Mouse (Mus musculus): ENCODE data around the gene Kcnj3. TPM values are rescaled to one million over a fixed set of nuclear protein-coding genes. Genes with fewer than 3 reads are reported as not detected.
"Not testable (repeated sequence)": the region's sequence is repeated elsewhere in the genome, so short reads cannot be mapped to it uniquely, and the experiment has no call there.

Kcnj3 gene
- polyA plus RNA-seq, 1 experiment from 2014 or later, result 0.70 TPM

GRCm38 (mm10) chr2:55450774-55451173 lies 15.0 kb downstream of the Kcnj3 start:
- Histone ChIP-seq H3K4me3 (no peak overlapping the region), H3K27me3 (no peaks in the 10 kb centered on the region), H3K36me3 (no peaks in the 10 kb centered on the region), H3K9ac (no peak overlapping the region), H3K4me1 (no peaks in the 10 kb centered on the region), H3K27ac (no peak overlapping the region), H3K9me3 (no peaks in the 10 kb centered on the region), H3K4me2 (replicated peaks) (no peak overlapping the region)
- WGBS, result 69% methylated on average over 1 of the region's 1 CpGs
- ATAC-seq (ENCODE audit: insufficient number of reproducible peaks, insufficient read depth, low FRiP score, low TSS enrichment), result no peak

- Histone ChIP-seq H3K4me3 (no peak overlapping the region), H3K27me3 (no peaks in the 10 kb centered on the region), H3K4me1 (no peaks in the 10 kb centered on the region), H3K36me3 (no peaks in the 10 kb centered on the region), H3K9ac (no peak overlapping the region), H3K4me2 (replicated peaks) (no peak overlapping the region), H3K27ac (no peak overlapping the region), H3K9me3 (no peaks in the 10 kb centered on the region)
- ATAC-seq (ENCODE audit: insufficient number of reproducible peaks, insufficient read depth, low FRiP score, low TSS enrichment), result no peak
- 81% methylated on average over 2 of the region's 2 CpGs for WGBS
Observed at GRCm38 (mm10) chr2:55459195-55459594, 23.4 kb downstream of the Kcnj3 start.

- H3K9me3 ChIP-seq, result no peaks in the 10 kb centered on the region
- no peak overlapping the region for H3K4me3 ChIP-seq
- ATAC-seq (ENCODE audit: insufficient number of reproducible peaks, insufficient read depth, low FRiP score, low TSS enrichment), result no peak
- H3K27me3 ChIP-seq, result no peaks in the 10 kb centered on the region
- H3K4me2 ChIP-seq (replicated peaks), result no peak overlapping the region
- no peak overlapping the region for H3K9ac ChIP-seq
- H3K27ac ChIP-seq, result no peak overlapping the region
- 71% methylated on average over 2 of the region's 2 CpGs for WGBS
- no peaks in the 10 kb centered on the region for H3K4me1 ChIP-seq
- H3K36me3 ChIP-seq, result no peaks in the 10 kb centered on the region
Observed at GRCm38 (mm10) chr2:55469141-55469540, 33.4 kb downstream of the Kcnj3 start.

- H3K4me3 ChIP-seq, result no peak overlapping the region
- H3K4me2 ChIP-seq (replicated peaks), result no peak overlapping the region
- H3K36me3 ChIP-seq, result no peaks in the 10 kb centered on the region
- no peaks in the 10 kb centered on the region for H3K4me1 ChIP-seq
- ATAC-seq (ENCODE audit: insufficient number of reproducible peaks, insufficient read depth, low FRiP score, low TSS enrichment), result no peak
- 90% methylated on average over 2 of the region's 2 CpGs for WGBS
- no peaks in the 10 kb centered on the region for H3K27me3 ChIP-seq
- no peak overlapping the region for H3K9ac ChIP-seq
- no peaks in the 10 kb centered on the region for H3K9me3 ChIP-seq
- no peak overlapping the region for H3K27ac ChIP-seq
Observed at GRCm38 (mm10) chr2:55470006-55470405, 34.2 kb downstream of the Kcnj3 start.

DNA sequence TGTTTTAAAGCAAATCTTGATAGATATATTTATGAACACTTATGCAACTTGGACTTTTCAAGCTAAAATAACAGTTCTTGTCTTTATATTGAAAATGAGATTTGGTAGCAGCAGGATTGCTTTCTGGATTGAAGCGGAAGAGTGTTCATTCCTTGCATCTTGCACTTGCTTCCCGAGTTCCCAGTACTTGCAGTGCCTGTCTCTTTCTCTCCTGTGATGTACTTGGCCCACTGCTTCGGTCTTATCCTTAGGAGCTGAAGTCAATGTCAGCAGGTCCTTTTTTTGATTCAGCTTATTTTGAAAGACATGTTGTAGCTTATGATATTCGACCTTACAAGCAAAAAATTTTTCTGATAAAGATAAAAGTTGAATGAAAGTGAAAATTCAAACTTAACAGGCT lies 43.7 kb downstream of the Kcnj3 start:
- Histone ChIP-seq H3K4me3 (no peak overlapping the region), H3K27ac (no peak overlapping the region), H3K9ac (no peak overlapping the region), H3K4me2 (replicated peaks) (no peak overlapping the region), H3K27me3 (no peaks in the 10 kb centered on the region), H3K4me1 (no peaks in the 10 kb centered on the region), H3K36me3 (no peaks in the 10 kb centered on the region), H3K9me3 (no peaks in the 10 kb centered on the region)
- 75% methylated on average over 4 of the region's 4 CpGs for WGBS
- ATAC-seq (ENCODE audit: insufficient number of reproducible peaks, insufficient read depth, low FRiP score, low TSS enrichment), result no peak

DNA sequence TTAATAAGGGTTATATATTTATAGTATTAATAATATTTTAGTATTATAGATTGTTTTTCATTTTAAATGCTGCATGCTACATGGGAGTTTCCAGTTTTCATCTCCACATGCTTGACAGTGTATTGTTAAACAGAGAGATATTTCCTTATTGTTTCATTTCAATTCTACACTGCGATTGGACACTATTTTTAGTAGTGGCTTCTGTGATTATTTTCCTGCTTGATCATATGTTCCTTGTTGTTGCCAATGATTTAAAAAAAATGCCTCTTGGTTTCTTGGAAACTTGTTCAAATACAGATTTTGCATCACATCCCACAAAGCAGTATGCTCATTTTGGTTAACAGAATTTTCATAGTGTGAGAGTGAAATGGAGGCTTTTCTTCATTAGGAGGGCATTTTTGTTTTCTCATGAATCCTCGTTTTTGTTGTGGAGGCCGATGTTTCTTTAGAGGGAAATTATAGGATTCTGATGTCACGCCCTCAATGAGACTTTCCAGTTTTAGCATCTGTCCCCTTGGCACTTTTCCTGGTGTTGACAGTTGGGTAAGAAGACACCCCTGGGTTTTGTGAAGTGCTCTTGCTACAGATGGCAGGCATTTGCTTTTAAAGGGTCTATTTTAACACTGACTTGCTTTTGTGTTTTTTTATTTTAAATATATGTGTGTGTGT lies 44.3 kb downstream of the Kcnj3 start:
- Histone ChIP-seq H3K4me1 (no peaks in the 10 kb centered on the region), H3K9ac (no peak overlapping the region), H3K4me3 (no peak overlapping the region), H3K36me3 (no peaks in the 10 kb centered on the region), H3K4me2 (replicated peaks) (no peak overlapping the region), H3K9me3 (no peaks in the 10 kb centered on the region), H3K27me3 (no peaks in the 10 kb centered on the region), H3K27ac (no peak overlapping the region)
- 65% methylated on average over 4 of the region's 4 CpGs for WGBS
- ATAC-seq (ENCODE audit: insufficient number of reproducible peaks, insufficient read depth, low FRiP score, low TSS enrichment), result no peak

- H3K27ac ChIP-seq, result no peak overlapping the region
- ATAC-seq (ENCODE audit: insufficient number of reproducible peaks, insufficient read depth, low FRiP score, low TSS enrichment), result no peak
- no peak overlapping the region for H3K4me3 ChIP-seq
Observed at GRCm38 (mm10) chr2:55480602-55480965, 44.8 kb downstream of the Kcnj3 start.

DNA sequence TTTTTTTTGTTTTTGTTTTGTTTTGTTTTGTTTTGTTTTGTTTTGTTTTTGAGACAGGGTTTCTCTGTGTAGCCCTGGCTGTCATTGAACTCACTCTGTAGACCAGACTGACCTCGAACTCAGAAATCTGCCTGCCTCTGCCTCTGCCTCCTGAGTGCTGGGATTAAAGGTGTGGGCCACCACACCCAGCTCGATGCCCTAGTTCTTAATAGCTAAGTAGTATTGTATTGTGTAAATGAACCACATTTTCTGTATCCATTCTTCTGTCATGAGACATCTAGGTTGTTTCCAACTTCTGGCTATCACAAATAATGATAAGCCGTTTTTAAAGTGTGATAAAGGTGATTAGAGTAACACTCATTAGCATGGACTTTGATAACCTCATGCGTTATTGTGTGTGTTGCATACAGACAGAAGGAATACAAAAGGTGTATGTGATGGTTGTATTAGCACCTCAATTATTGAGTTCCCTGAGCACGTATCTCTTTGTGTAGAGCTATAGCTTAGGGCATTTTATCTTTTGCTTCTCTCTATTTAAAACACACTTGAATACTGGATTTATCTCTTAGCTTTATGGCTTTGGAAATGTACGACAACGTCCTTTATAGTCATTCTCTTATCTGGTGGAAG lies 49.8 kb downstream of the Kcnj3 start:
- WGBS, result 89% methylated on average over 7 of the region's 7 CpGs
- H3K4me1 ChIP-seq; ATAC-seq (ENCODE audit: insufficient number of reproducible peaks, insufficient read depth, low FRiP score, low TSS enrichment); H3K9me3 ChIP-seq; H3K27me3 ChIP-seq; H3K9ac ChIP-seq; H3K4me2 ChIP-seq (replicated peaks); H3K27ac ChIP-seq; H3K4me3 ChIP-seq; H3K36me3 ChIP-seq: not testable (repeated sequence)

More at GRCm38 (mm10) chr2:55480602-55480965, 44.8 kb downstream of the Kcnj3 start:
- Histone ChIP-seq H3K4me2 (replicated peaks) (no peak overlapping the region), H3K4me1 (no peaks in the 10 kb centered on the region), H3K27me3 (no peaks in the 10 kb centered on the region), H3K9ac (no peak overlapping the region), H3K9me3 (no peaks in the 10 kb centered on the region), H3K36me3 (no peaks in the 10 kb centered on the region)

DNA sequence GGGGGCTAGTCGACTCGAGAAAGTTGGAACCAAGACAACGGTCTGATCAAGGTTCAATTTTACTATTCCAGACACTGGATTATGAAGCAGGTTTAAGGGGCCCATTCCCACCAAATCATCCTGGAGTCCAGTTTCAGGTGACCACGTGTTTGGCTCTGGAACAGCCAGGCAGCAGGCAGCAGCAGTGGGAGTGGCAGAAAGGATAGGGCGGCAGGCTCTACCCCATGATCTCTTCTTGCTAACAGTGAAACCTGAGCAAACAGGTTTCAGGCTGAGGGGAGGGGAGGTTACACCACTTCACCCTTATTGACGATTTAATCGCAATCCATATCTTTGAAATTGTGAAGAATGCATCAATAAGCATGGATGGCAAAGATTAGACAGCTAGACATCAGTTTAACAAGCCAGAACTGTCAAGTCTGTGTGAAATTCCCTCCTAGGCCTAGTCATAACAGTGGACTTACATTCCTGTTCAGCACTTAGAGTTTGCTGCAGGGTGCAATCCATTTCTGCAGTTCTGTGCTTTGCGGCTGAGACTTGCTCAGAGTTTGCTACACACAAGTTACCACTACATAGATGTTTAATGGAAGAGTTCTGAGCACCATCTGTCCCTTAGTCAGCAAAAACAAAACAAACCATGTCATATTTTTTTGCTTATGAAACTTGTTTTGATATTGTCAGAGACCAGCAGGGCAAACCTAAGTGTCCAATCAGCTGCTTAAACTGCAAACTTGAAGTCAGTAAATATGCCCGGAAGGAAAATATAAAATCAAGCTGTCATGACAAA lies 67.8 kb downstream of the Kcnj3 start:
- H3K4me2 ChIP-seq (replicated peaks), result no peak overlapping the region
- H3K4me1 ChIP-seq, result no peaks in the 10 kb centered on the region
- no peaks in the 10 kb centered on the region for H3K27me3 ChIP-seq
- no peak overlapping the region for H3K9ac ChIP-seq
- H3K9me3 ChIP-seq, result no peaks in the 10 kb centered on the region
- H3K4me3 ChIP-seq, result no peak overlapping the region
- 60% methylated on average over 9 of the region's 9 CpGs for WGBS
- ATAC-seq (ENCODE audit: insufficient number of reproducible peaks, insufficient read depth, low FRiP score, low TSS enrichment), result no peak
- no peak overlapping the region for H3K27ac ChIP-seq
- H3K36me3 ChIP-seq, result no peaks in the 10 kb centered on the region

DNA sequence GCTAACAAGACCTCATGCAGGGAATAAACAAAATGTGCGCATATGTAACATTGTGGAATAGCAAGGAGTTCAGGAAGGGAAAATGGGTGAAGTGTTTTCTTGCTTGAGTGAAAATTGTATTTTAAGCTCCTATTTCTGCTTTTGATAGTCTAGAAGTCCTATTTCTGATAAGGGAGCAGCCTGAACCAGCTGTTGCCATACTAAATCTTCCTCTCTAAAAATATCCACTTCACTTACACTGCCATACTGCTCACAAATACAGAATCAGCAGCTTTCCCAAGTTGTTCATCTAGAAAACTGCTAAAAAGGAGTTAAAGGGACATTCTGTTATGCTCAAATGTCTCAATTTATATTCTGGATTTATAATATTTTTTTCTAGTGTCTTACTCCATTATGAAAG lies 69.9 kb downstream of the Kcnj3 start:
- WGBS, result 95% methylated on average over 1 of the region's 1 CpGs
- ATAC-seq (ENCODE audit: insufficient number of reproducible peaks, insufficient read depth, low FRiP score, low TSS enrichment), result no peak

GRCm38 (mm10) chr2:55517297-55517696 lies 81.5 kb downstream of the Kcnj3 start:
- Histone ChIP-seq H3K36me3 (no peaks in the 10 kb centered on the region), H3K9me3 (no peaks in the 10 kb centered on the region), H3K27ac (no peak overlapping the region), H3K9ac (no peak overlapping the region), H3K27me3 (no peaks in the 10 kb centered on the region), H3K4me3 (no peak overlapping the region), H3K4me2 (replicated peaks) (no peak overlapping the region), H3K4me1 (no peaks in the 10 kb centered on the region)
- ATAC-seq (ENCODE audit: insufficient number of reproducible peaks, insufficient read depth, low FRiP score, low TSS enrichment), result no peak

More for the DNA sequence above, 69.9 kb downstream of the Kcnj3 start:
- H3K9ac ChIP-seq, result no peak overlapping the region
- no peaks in the 10 kb centered on the region for H3K27me3 ChIP-seq
- H3K4me1 ChIP-seq, result no peaks in the 10 kb centered on the region
- H3K27ac ChIP-seq, result no peak overlapping the region
- H3K9me3 ChIP-seq, result no peaks in the 10 kb centered on the region
- no peaks in the 10 kb centered on the region for H3K36me3 ChIP-seq
- H3K4me2 ChIP-seq (replicated peaks), result no peak overlapping the region
- no peak overlapping the region for H3K4me3 ChIP-seq

Data from embryonic facial prominence, embryonic 12.5 days (tissue).